Mouse (Mus musculus): Measurements from ENCODE around the gene Gpr35.

GRCm38 (mm10) chr1:92916725-92917124 lies 33.9 kb upstream of the Gpr35 start:
- TF ChIP-seq CTCF (IDR thresholded peaks at IDR 0.05; ENCODE audit: extremely low read depth, insufficient read depth, low read length) (no peak), POLR2A (IDR thresholded peaks at IDR 0.05; ENCODE audit: extremely low read depth, insufficient read depth, low read length) (no peak)

Measured in cortical plate, adult 2 months (tissue).